Mouse (Mus musculus) hematopoietic stem cell, adult 5-6 weeks (primary cell): ENCODE measurements at regions not wholly inside any gene's neighbourhood (a gene's known extent, or its start where the extent isn't known, plus 50 kb on each side); places are given as distances from the start of the nearest gene placed in this dataset.

ENCODE experiments used
- ATAC-seq, 2 experiments: fragments of 125-278 bp in 1 of 2; replicated peaks in 1 of 2; 2 replicates each; pipeline ENCODE4 v1.8.0; 2016 to 2017; ENCODE audit warnings: inconsistent platforms in 2 of 2, mild to moderate bottlenecking in 2 of 2, moderate number of reproducible peaks in 2 of 2, low read depth in 1 of 2, moderate TSS enrichment in 1 of 2; ENCODE audit not compliant: low FRiP score in 2 of 2, poor library complexity in 2 of 2, severe bottlenecking in 2 of 2, insufficient read depth in 1 of 2, low TSS enrichment in 1 of 2

DNA sequence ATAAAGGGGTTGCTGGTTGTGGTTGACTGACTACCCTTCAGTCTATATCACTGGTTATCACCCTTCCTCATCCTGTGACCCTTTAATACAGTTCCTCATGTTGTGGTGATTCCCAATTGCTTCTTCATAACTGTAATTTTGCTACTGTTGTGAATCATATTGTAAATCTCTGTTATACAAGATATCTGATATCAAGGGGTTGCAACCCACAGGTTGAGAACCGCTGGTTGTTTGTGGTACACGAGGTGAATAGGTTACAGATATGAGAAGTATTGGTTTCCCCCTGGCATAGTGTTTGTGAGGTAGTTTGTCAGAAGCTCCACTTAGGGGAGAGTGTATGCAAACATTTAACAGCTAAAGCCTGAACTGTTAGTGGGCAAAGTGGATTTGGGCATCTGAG lies 58.9 kb upstream of the Foxn3 start:
- ATAC-seq: no peak

DNA sequence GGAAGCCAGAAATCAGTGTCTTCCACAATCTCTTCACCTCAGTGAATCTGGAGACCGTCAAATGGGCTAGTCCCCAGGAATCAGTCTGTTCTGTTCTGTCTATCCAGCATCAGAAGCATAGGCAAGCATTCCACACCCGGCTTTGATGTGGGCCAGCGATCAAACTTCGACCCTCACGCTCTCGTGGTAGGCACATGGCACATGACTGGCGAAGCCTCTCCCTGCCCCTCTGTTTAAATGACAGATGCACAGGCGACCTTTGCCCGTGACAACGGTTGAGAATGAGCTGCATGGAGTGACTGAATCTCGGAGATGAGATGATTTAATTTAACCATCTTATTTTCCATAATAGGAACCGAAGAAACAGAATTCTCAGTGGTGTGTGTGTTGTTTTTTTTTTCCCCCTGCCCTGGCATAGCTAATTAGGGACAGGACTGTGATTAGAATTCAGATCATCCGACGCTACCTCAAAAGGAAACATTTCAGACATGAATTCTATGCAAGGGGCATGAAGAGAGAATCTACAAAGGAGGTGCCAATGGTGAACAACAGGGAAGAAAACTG lies 53.9 kb upstream of the Foxn3 start:
- no peak for ATAC-seq

DNA sequence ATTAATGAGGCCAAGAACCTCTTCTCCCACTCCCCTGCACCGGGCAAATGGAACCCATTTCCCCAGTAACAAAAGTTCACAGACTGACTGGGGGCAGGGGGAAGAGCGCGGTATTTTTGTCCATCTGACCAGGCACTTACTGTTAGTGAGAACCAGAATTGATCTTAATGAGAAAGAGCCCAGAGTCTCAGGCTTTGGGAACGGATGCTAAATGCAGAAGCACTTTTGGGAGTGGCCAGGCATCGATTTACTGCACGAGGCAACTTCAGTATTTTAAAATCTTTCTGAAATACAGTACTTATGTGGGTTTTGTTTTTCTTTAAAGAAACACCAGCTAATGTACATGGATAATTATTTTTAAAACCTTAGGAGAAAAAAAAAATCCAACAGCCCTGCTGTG lies 51.0 kb upstream of the Foxn3 start:
- no peak for ATAC-seq
